In genomic region chr7:132475069-132475468, GRCm38 (mm10) we compare ENCODE assay signal across 8 mouse cellular contexts.
A peak's percentile ranks its signal among the peaks of the same experiment; 100 is the strongest.
DNase-seq lines count a peak whose midpoint lies in the region; ATAC-seq and TF ChIP-seq lines count a peak whose summit lies in the region.

No protein-coding gene starts in this region.

- no peak overlapping the region for H3K27ac ChIP-seq in liver, embryonic 13.5 days

- H3K4me3 ChIP-seq in E14TG2a.4 (replicated peaks; ENCODE audit: low read length): no peak overlapping the region
- no peak overlapping the region for H3K4me3 ChIP-seq in liver, embryonic 13.5 days (replicated peaks)

- TF ChIP-seq CTCF in E14TG2a.4 (conservative IDR thresholded peaks at IDR 0.05; ENCODE audit: low read length): peak; percentile 50

- ATAC-seq in liver, embryonic 13.5 days (ENCODE audit: low read depth): no peak

- peaks cover 29% of the 10 kb centered on the region for H3K27me3 ChIP-seq in E14TG2a.4 (ENCODE audit: insufficient read depth, low read length)
- H3K27me3 ChIP-seq in liver, embryonic 13.5 days: peaks cover 4% of the 10 kb centered on the region; the same call in 1 of the 2 replicates

- 15% methylated on average over 5 of the region's 5 CpGs for WGBS in liver, embryonic 13.5 days (ENCODE audit: insufficient replicate concordance)

- no peaks in the 10 kb centered on the region for H3K36me3 ChIP-seq in E14TG2a.4 (ENCODE audit: insufficient read depth, low read length)
- H3K36me3 ChIP-seq in liver, embryonic 13.5 days: no peaks in the 10 kb centered on the region

- no peaks in the 10 kb centered on the region for H3K9me3 ChIP-seq in E14TG2a.4 (ENCODE audit: low read length)
- no peaks in the 10 kb centered on the region for H3K9me3 ChIP-seq in liver, embryonic 13.5 days (replicated peaks)

- DNase-seq in A20 (ENCODE audit: low read depth, low spot score): peak; percentile 77
- peak; percentile 56 for DNase-seq in cerebellum, adult 11-12 months
- DNase-seq in gastrocnemius, adult 18-20 months (ENCODE audit: low spot score): peak; percentile 63
- DNase-seq in kidney, postnatal 25 days: peak; percentile 61 to 76
- DNase-seq in liver, embryonic 13.5 days: peak; percentile 36
- peak; percentile 63 for DNase-seq in right cerebral cortex, adult 18-20 months
- DNase-seq in yolk sac, embryonic 10.5 days (ENCODE audit: low spot score): peak; percentile 32

- peaks cover 12% of the 10 kb centered on the region for H3K4me1 ChIP-seq in E14TG2a.4 (replicated peaks; ENCODE audit: low read depth, low read length)
- no peaks in the 10 kb centered on the region for H3K4me1 ChIP-seq in liver, embryonic 13.5 days (replicated peaks)

- no peak overlapping the region for H3K9ac ChIP-seq in liver, embryonic 13.5 days

- H3K4me2 ChIP-seq in liver, embryonic 13.5 days: no peak overlapping the region
